Mouse (Mus musculus) gastrocnemius, adult 8-10 months (tissue): ENCODE data around the gene Ptges. TPM values are rescaled to one million over a fixed set of nuclear protein-coding genes. Genes with fewer than 3 reads are reported as not detected.
"Not testable (repeated sequence)": the region's sequence is repeated elsewhere in the genome, so short reads cannot be mapped to it uniquely, and the experiment has no call there.

ENCODE experiments used
- DNase-seq, 2 experiments: peaks; one replicate each; pipeline ENCODE4 v3.0.0; 2022; ENCODE audit warnings: low spot score in 2 of 2
- total RNA-seq, 4 experiments: library from RNA; stranded (reverse); gene quantifications; 2 replicates each; pipeline ENCODE4 v1.2.4; 2022

Ptges gene
- total RNA-seq, 4 experiments from 2014 or later, result 2.2 to 2.7 (median 2.4) TPM

DNA sequence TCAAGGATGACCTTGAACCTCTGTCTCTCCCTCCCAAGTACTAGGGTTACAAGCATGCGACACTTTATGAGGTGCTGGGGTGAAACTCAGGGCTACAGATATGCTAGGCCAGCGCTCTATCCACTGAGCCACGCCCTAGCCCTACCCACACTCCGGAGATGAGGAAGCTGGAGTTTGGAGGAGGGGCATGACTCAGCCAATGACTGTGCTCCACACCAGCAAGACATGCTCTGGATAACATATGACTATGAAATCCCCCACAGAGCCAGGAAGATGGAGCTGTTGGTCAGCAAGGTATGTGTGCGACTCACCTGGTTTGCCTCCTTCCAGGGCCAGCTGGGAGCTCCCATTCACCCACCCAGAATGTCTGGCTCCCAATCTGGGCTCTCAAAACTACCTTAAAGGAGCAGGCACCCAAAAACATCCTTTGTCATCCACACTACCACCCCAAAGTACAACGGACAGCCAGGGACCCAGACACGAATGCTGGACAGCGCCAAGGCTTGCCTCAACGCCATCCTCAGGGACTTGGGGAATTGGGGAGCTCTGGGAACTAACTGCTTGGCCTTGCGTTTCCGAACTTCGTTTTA, 675 bp downstream of the Ptges start:
- DNase-seq, result peak in 1 of 2 experiments; percentile 56

DNA sequence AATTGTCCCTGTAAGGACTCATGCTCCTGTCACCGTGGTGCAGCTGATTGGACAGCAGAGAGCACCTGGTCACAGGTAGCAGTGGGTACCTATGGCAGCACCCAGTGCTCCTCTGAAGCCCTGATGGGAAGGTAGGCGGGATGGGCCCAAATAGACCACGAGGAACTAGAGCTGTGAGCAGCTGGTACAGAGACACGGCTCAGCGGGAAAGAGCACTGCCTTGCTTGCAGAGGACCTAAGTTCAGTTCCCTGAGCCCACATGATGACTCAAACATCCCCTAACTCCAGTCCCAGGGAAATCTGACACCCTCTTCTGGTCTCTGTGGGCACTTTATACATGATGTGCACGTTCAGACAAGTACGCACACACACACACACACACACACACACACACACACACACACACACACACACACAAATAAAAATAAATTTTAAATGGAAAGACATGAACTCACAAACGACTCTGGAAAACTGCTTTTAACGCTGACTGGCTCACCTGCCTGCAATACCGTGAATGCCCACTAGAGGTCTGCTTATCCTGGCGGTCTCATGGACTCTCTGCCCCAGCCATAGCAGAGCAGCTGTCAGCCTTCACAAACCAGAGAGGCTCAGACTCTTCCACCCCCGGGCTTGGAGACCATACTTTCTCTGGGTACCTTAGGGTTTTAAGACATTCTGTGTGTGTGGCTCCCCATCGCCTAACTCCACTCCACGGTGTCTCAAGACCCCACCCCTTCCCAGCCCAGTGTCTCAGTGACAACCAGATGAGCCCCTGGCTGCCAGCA, 1.6 kb downstream of the Ptges start:
- peak; percentile 60 to 65 for DNase-seq

- no peak for DNase-seq
Observed at GRCm38 (mm10) chr2:30927151-30927781, 2.4 kb downstream of the Ptges start.

- DNase-seq, result no peak
Observed at GRCm38 (mm10) chr2:30926381-30926780, 3.3 kb downstream of the Ptges start.

GRCm38 (mm10) chr2:30925181-30925580, 4.5 kb downstream of the Ptges start:
- DNase-seq, result no peak

GRCm38 (mm10) chr2:30923099-30923498, 6.6 kb downstream of the Ptges start:
- no peak for DNase-seq

GRCm38 (mm10) chr2:30920216-30920615, 9.4 kb downstream of the Ptges start:
- no peak for DNase-seq

DNA sequence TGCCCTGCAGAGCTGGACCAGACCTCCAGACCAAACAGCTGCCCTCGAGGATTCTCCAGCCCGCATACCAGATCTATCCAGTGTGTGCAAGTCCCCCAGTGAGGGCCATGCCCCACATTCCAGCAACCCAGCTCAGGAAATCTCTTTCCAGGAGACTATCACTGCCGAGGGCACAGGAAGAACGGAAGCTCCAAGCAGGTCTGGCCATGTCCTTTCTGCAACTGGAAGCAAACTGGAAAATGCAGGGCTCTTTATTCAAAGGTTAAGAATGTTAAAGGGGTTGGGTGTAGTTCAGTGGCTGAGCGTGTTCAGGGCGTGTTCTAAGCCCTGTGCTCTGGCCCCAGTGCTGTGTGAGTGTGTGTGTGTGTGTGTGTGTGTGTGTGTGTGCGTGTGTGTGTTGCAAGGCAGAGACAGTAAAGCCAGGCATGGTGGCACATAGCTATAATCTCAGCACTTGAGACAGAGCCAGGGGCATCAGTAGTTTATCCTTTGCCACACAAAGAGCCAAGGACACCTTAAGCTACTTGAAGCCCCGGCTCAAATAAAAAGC, 10.8 kb downstream of the Ptges start:
- DNase-seq, result no peak

- no peak for DNase-seq
Observed at GRCm38 (mm10) chr2:30918126-30918525, 11.5 kb downstream of the Ptges start.

GRCm38 (mm10) chr2:30917649-30918048, 12.0 kb downstream of the Ptges start:
- no peak for DNase-seq

DNA sequence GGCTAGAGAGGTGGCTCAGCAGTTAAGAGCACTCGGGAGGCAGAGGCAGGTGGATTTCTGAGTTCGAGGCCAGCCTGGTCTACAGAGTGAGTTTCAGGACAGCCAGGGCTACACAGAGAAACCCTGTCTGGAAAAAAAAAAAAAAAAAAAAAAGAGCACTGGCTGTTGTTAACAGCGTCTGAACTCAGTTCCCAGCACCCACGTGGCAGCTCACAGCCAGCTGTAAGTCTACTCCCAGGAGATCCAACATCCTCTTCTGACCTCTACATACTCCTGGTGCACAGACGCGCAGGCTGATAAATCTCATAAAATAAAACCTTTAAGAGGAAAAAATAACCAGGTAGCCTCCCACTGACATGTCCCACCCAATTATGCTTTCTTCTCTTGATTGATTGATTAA, 13.7 kb downstream of the Ptges start:
- DNase-seq, result not testable (repeated sequence)

DNA sequence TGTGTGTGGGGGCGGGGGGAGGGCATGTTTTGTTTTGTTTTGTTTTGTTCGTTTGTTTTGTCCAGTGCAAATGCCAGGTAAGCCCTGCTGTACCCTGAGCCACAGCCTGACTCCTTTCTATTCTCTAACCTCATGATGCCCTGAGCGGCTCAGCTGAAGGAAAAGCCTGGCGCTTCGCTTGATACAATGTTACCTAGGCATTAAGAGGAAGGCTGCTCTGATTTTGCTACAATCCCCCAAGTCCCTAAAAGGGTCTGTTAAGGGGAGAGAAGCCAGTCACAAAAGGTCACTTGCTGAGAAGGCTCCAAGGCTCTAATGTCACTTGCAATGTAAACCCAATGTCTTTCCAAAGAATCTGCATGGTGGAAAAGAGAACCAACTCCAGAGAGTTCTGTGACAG, 14.3 kb downstream of the Ptges start:
- no peak for DNase-seq

GRCm38 (mm10) chr2:30914836-30915235, 14.8 kb downstream of the Ptges start:
- DNase-seq, result no peak

DNA sequence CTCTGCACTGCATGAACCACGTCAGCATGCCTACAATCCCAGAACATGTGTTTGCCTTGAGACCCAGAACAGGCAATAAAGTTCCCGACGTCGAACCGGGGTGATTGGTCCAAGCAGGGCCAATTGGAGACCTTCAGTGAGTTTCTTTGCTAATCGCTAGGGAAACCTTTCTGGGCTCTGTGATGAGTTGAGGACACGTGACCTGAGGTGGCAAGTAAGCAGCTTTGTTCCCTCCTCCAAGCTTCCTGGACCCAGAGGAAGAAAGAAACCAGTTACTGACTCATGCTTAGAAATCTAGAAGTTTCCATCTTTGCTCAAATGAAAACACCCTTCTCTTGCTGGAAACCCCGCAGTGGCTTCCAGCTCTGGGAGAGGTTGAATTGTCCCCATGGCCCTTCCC, 16.6 kb downstream of the Ptges start:
- DNase-seq, result no peak

DNA sequence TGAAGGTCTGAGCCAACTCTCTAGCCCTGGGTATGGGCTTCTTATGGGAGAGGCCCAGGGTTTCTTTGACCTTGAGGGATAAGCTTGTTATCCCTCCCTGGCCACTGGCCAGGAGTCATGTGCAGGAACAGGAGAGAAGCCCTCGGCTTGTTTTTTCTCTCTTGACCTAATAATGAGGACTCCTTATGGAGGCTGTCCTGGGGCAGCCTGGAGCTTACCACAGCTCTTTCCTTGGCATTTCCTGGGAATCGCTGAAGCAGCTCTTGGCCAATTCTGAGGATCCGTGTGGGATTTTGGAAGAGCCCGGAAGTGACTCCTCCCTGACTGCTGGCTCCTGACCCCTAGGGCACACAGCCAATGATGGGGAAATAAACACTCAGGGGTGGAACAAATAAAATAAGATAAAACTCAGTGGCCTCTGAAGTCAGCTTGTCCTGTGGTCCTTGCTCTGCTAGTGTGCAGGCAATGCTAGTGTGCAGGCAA, 17.3 kb downstream of the Ptges start:
- peak; percentile 57 to 68 for DNase-seq

- no peak for DNase-seq
Observed at GRCm38 (mm10) chr2:30906641-30907040, 23.0 kb downstream of the Ptges start.

DNA sequence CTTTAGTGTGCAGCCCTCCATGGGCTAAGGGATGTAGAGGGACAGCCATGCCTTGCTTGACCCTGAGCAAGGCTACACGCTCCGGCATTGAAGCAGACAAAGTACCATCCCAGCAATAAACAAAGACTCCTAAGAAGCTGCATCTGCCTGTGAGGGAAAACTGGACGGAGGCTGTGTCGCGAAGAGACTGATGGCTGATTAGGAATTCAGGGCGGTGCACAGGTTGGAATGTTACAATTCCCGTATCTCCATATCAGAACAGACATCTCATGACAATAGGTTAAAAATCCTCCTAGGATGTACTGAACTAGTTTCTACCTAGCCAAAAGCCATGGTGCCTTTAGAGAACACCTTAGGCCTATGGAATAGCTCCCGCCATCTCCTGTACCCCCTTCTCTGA, 23.8 kb downstream of the Ptges start:
- DNase-seq, result no peak

DNA sequence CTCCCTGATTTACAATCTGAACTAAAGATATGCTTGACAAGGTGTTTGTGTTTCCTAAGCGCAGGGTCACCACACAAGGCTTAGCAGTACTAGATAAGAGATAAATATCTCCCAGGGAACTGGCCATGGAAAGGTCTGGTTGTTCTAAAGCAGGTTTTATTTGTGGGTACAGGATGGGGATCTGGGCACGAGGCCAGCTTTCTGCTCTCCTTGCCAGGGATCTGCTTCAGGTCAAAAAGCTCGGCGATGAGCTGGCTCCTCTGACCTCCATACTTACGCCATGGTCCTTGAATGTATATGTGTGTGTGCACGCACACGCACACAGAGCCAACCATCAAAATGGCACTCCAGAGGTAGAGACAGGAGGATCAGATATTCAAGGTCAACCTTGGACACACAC, 24.7 kb downstream of the Ptges start:
- DNase-seq, result no peak

DNA sequence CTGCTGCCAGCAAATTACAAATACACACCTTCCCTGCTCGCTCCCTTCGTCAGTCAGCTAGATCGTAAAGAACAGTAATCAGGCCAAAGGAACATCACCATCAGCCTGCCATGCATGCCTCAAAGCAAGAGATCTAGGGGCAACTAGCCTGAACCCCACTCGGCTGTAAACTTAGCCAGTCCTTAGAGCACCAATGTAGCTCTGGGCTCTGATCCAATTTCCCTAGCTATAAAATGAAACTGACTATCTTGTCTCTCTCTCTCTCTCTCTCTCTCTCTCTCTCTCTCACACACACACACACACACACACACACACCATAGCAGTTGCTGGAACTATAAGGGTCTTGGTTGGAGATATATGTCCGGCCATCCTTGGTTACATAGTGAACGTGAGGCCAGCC, 25.4 kb downstream of the Ptges start:
- DNase-seq, result no peak

GRCm38 (mm10) chr2:30902726-30903722, 26.6 kb downstream of the Ptges start:
- no peak for DNase-seq

GRCm38 (mm10) chr2:30902256-30902655, 27.4 kb downstream of the Ptges start:
- DNase-seq, result no peak
